Mouse (Mus musculus) adrenal gland, postnatal 0 days (tissue): Measurements from ENCODE around the gene Rassf2. TPM values are rescaled to one million over a fixed set of nuclear protein-coding genes. Genes with fewer than 3 reads are reported as not detected.

ENCODE experiments used
- polyA plus RNA-seq: library from polyadenylated mRNA; unstranded; fragments of >200 nt; fragmentation: Nextera tagmentation; extraction: Ambion mirVana; gene quantifications from 2 replicates; pipeline ENCODE4 v1.2.1, GENCODE M21; 2015

The Rassf2 gene
- 7.7 and 13.5 TPM in 2 replicates for polyA plus RNA-seq

GRCm38 (mm10) chr2:132029646-132030417 is at the start of gene Rassf2:
TSS of gene Rassf2 (minus strand) at chr2:132030258.

GRCm38 (mm10) chr2:131950598-131951095 is 79.4 kb downstream of the Rassf2 start, which contains the start of gene Prnd:
TSS of gene Prnd (plus strand) at chr2:131950861.

Other genes starting within 250 kb of the Rassf2 start
- not detected in 2 replicates for gene Erv3, start 170.5 kb downstream of the Rassf2 start, polyA plus RNA-seq
- 97.0 and 109 TPM in 2 replicates for gene Prnp, start 120.3 kb downstream of the Rassf2 start, polyA plus RNA-seq
- 0.29 TPM in 1 of 2 replicates, not detected in the other for gene Prn, start 120.3 kb downstream of the Rassf2 start, polyA plus RNA-seq
- 2.9 and 4.1 TPM in 2 replicates for gene Prnd, start 79.4 kb downstream of the Rassf2 start, polyA plus RNA-seq
- gene Slc23a2, start 114.8 kb upstream of the Rassf2 start, polyA plus RNA-seq, result 19.7 and 37.9 TPM in 2 replicates
- gene Tmem230, start 217.5 kb upstream of the Rassf2 start, polyA plus RNA-seq, result 54.0 and 68.1 TPM in 2 replicates
- gene Pcna, start 223.1 kb upstream of the Rassf2 start, polyA plus RNA-seq, result 146 and 173 TPM in 2 replicates
- 20.9 and 30.2 TPM in 2 replicates for gene Cds2, start 232.9 kb upstream of the Rassf2 start, polyA plus RNA-seq